Mouse (Mus musculus) ES-E14 (cell line): Measurements from ENCODE around the gene Gm11084.

Source experiments
- CHD2 ChIP-seq: IDR thresholded peaks from 2 replicates; pipeline ENCODE4 v1.6.1; 2014; ENCODE audit warnings: mild to moderate bottlenecking, low read depth, low read length, inconsistent platforms
- HCFC1 ChIP-seq: IDR thresholded peaks from 2 replicates; pipeline ENCODE4 v1.6.1; 2012; ENCODE audit warnings: low read length, inconsistent platforms, borderline replicate concordance; ENCODE audit not compliant: insufficient read depth
- MAFK ChIP-seq: IDR thresholded peaks from 2 replicates; pipeline ENCODE4 v1.6.1; 2014; ENCODE audit warnings: mild to moderate bottlenecking, low read depth, low read length, inconsistent platforms; ENCODE audit not compliant: insufficient read depth
- ZC3H11A ChIP-seq: IDR thresholded peaks from 2 replicates; pipeline ENCODE4 v1.6.1; 2012; ENCODE audit warnings: low read depth, mild to moderate bottlenecking, inconsistent platforms, low read length, borderline replicate concordance
- ZNF384 ChIP-seq: IDR thresholded peaks from 2 replicates; pipeline ENCODE4 v1.6.1; 2012; ENCODE audit warnings: low read depth, low read length, inconsistent platforms

DNA sequence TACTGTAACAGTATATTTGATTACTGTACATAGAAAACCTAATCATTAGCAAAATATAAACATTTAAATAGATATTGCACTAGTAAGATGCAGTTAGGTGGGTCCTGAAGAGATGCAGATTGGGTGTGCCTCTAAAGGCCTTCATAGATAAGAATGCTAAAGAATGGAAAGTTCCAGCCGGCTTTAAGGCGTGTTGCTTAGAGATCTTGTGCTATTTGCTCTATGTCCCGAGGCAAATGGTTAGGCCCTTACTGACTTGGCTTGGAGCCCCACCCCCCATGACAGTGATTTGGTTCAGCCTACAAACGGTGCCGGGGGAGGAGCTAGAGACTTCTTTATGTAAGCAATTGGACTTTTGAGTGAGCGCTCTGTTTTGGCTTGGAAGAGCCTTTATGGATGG, 34.5 kb upstream of the Gm11084 start:
- TF ChIP-seq ZC3H11A (no peak), ZNF384 (no peak), HCFC1 (no peak), MAFK (no peak), CHD2 (no peak)
